Mouse (Mus musculus): ENCODE data around the gene Gm28308. TPM values are rescaled to one million over a fixed set of nuclear protein-coding genes. Genes with fewer than 3 reads are reported as not detected.

Gene Gm28308
- polyA plus RNA-seq, 1 experiment from 2014 or later = not detected

DNA sequence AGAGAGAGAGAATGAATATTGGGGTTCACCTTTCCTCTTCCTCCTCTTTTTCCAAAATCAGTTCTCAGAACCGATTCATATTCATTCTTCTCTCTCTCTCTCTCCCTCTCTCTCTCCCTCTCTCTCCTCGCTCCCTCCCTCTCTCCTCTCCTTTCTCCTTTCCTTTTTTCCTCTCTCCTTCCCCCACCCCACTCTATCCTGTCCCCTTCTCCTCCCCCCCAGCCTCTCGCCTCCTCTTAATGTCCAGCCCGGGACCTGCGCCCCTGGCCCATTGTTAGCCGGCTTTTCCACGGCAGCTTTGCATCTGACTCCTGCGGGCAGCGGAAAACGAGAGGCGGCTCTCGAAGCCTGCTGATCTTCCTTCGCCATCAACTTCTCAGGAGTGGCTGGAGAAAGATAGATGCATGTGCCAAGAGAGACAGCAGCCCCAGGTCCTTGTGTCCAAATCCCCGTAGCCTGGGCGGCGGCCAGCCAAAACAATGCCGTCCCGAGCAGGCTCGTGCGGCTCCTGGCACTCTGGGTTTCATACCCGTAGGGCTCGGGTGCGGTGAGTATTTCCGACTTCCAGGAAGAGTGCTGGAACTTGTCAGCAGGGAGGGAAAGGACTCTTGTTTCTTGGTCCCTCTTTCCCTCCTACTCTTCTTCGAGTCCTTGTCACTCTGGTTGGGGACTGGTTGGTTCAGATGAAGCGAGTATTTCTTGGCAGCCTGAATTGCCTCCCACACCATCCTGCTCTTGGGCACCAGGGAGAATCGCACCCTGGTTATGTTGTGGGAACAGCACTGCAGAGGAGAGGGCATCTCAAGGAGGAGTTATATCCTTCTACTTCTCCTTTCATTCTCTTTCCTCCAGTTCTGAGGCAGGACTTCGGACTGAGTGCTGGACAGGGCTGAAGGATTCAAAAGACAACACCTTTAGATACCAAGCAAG lies 47.4 kb downstream of the Gm28308 start:
- H3K4me2 ChIP-seq = peak overlapping the region; percentile 90

DNA sequence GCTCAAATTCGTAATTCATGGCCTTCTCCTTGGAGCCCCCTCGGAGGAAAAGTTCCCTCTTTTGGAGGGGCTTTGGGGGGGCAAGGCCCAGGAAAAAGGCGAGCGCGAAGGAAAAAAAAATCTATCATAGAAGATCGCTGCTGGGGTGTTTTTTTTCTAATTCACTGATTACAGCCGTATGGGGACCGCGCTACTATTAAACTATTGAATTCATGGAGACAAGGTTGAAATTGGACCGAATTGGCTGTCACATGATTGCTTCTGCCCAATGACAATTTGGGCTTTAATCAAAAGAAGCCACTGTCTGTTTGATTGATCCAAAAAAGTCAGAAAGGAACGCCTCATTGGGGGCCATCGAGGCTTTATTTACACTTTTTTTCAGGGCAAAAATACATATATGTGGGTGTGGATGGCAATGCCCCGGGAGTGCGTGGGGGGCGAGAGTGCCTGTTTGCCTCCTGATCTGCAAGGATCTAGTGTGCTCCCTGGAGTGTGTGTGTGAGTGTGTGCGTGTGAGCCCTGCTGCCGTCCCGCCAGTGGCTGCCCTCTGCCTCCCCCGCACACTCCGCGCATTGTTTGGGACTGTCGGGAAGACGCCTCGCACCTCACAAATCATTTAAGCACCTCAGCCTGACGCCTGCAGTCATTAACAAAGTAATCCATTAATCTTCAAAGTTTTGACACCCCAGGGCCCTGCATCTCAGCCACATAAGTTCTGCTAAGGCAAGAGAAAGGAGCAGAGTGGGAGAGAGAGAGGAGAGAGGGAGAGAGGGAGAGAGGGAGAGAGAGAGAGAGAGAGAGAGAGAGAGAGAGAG lies 48.3 kb downstream of the Gm28308 start, which contains the start of gene Hoxa2:
Gene Hoxa2, minus strand, starts transcription at position 206 of the 815 bp plus-strand sequence.
- Histone ChIP-seq H3K4me1 (peaks cover 13% of the 10 kb centered on the region), H3K9ac (peak within 1 kb of the TSS; percentile 64), H3K27me3 (peaks cover 62% of the 10 kb centered on the region), H3K27ac (peak within 1 kb of the TSS; percentile 98), H3K9me3 (no peaks in the 10 kb centered on the region), H3K36me3 (no peaks in the 10 kb centered on the region), H3K4me2 (peak within 1 kb of the TSS; percentile 90), H3K4me3 (peak within 1 kb of the TSS; percentile 52)
- 1% methylated on average over 25 of the region's 25 CpGs for WGBS
- peak; percentile 50; the same call in 1 of the 2 replicates for ATAC-seq (ENCODE audit: borderline replicate concordance, extremely low read depth, low FRiP score, low TSS enrichment)

More for the DNA sequence above, 47.4 kb downstream of the Gm28308 start:
- H3K9ac ChIP-seq = peak overlapping the region; percentile 62
- H3K9me3 ChIP-seq = no peaks in the 10 kb centered on the region
- peaks cover 63% of the 10 kb centered on the region for H3K27me3 ChIP-seq
- 4% methylated on average over 28 of the region's 28 CpGs for WGBS
- H3K27ac ChIP-seq = peak overlapping the region; percentile 98
- peak overlapping the region; percentile 52 for H3K4me3 ChIP-seq
- no peaks in the 10 kb centered on the region for H3K36me3 ChIP-seq
- peaks cover 22% of the 10 kb centered on the region for H3K4me1 ChIP-seq
- no peak for ATAC-seq (ENCODE audit: borderline replicate concordance, extremely low read depth, low FRiP score, low TSS enrichment)

DNA sequence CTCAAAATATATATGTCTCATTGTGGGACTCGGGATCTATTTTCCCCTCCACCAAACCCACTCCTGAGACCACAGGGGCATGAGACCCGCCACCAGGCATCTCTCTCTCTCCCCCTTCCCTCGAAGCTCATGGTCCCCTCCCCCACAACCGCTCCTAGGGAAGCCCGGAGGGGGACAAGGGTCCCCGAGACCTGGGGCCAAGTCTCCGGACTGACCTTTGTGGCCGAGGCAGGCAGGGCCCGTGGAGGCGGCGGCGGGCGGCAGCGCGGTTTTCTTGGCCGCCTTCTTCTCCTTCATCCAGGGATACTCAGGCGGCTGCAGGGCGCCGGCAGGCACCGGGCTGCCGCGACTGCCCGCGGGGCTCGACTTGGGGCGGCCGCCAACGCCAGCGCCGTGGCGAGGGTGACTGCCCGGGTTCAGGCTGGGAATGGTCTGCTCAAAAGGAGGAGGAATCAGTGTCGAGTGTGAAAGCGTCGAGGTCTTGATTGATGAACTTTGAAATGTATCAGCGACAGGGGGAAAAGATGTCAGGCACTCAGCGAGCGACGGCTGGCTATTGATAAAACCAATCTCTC lies 49.0 kb downstream of the Gm28308 start:
- ATAC-seq (ENCODE audit: borderline replicate concordance, extremely low read depth, low FRiP score, low TSS enrichment) = peak; percentile 31; the same call in 1 of the 2 replicates

DNA sequence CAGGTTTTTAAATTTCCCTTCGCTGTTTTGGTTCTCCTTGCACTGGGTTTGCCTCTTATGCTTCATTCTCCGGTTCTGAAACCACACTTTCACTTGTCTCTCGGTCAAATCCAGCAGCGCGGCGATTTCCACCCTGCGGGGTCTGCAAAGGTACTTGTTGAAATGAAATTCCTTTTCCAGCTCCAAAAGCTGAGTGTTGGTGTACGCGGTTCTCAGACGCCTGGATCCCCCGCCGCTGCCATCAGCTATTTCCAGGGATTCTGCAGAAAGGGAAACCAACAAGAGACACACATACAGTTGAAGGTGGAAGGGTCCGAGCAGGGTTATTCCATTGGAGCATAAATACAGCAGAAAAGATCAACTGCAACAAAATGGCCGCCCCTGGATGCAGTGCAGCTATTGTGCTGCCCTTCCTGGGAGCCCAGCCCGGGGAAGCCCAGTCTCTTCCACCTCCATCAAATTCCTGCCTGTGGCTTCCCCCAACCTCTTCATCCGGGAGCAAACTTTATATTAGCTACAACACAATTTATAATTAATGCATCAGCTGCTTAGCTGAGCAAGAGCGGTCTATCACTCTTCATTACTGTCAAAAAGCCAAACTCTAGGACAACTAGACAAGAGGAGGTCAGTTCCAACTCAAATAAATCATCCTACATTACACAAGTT lies 49.6 kb downstream of the Gm28308 start:
- peak; percentile 21; the same call in 1 of the 2 replicates for ATAC-seq (ENCODE audit: borderline replicate concordance, extremely low read depth, low FRiP score, low TSS enrichment)

More for the DNA sequence above, 49.0 kb downstream of the Gm28308 start:
- Histone ChIP-seq H3K27me3 (peaks cover 63% of the 10 kb centered on the region; the same call in 1 of the 2 replicates), H3K9me3 (no peaks in the 10 kb centered on the region), H3K4me1 (peaks cover 13% of the 10 kb centered on the region; the same call in 1 of the 2 replicates), H3K9ac (peak overlapping the region; percentile 64), H3K27ac (peak overlapping the region; percentile 98), H3K4me2 (peak overlapping the region; percentile 90), H3K36me3 (no peaks in the 10 kb centered on the region), H3K4me3 (peak overlapping the region; percentile 52)
- WGBS = under 1% methylated on average over 38 of the region's 39 CpGs

DNA sequence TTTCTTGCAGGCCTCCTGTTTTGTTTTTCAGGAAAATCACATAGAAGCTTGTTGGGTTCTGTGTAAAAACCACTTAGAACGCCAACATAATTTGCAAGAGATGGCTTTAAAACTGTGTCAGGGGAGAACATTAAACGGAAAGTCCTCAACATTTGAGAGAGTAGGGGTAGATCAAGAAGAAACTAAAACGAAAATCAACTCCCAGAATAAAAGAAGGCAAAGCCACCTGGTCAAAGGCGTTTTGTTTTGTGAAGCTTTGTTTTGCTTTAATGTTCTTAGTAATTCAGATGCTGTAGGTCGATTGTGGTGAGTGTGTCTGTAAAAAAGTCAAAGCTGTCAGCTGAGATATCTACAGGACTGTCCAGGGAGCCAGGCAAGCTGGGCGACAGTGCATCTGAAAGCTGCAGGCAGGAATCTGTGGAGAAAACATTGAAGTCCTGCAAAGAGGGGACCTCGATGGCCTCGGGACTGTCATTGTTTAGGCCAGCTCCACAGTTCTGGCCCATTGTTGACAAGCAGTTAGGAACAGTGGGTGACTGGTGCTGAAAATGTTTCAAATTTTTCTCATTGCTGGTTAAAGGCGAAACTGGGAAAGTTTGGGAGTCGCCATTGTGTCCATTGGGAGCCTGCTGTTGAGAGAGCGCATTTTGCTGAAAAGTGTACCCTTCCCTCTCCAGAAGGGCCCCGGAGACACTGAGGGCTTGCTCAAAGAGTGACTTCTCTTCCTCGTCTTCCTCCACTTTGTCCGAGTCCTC lies 50.4 kb downstream of the Gm28308 start:
- H3K36me3 ChIP-seq = no peaks in the 10 kb centered on the region
- H3K9ac ChIP-seq = peak overlapping the region; percentile 64
- H3K4me2 ChIP-seq = peak overlapping the region; percentile 90
- H3K4me3 ChIP-seq = peak overlapping the region; percentile 52
- H3K27me3 ChIP-seq = peaks cover 64% of the 10 kb centered on the region
- WGBS = 10% methylated on average over 14 of the region's 14 CpGs
- peaks cover 15% of the 10 kb centered on the region; the same call in 1 of the 2 replicates for H3K4me1 ChIP-seq
- H3K27ac ChIP-seq = peak overlapping the region; percentile 98
- H3K9me3 ChIP-seq = no peaks in the 10 kb centered on the region
- ATAC-seq (ENCODE audit: borderline replicate concordance, extremely low read depth, low FRiP score, low TSS enrichment) = no peak

More for the DNA sequence above, 49.6 kb downstream of the Gm28308 start:
- Histone ChIP-seq H3K4me3 (peak overlapping the region; percentile 52), H3K9ac (peak overlapping the region; percentile 64), H3K4me2 (peak overlapping the region; percentile 90), H3K36me3 (no peaks in the 10 kb centered on the region), H3K9me3 (no peaks in the 10 kb centered on the region), H3K27me3 (peaks cover 65% of the 10 kb centered on the region; the same call in 1 of the 2 replicates), H3K4me1 (peaks cover 13% of the 10 kb centered on the region; the same call in 1 of the 2 replicates), H3K27ac (peak overlapping the region; percentile 98)
- WGBS = under 1% methylated on average over 17 of the region's 17 CpGs

DNA sequence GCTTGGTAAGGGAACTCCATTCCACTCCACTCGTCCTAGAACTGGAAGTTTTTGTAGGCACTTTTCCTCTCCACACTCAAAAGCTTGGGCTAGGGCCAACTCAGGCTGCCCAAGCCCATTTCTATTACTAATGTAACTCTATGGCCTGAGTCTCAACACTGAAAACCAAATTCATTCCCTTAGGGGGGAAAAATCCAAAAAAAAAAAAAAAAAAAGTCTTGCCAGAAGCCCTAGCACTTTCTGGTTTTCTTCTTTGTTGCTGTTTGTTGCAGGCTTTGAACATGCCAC lies 51.1 kb downstream of the Gm28308 start:
- Histone ChIP-seq H3K4me3 (peak overlapping the region; percentile 12), H3K27ac (peak overlapping the region; percentile 61), H3K27me3 (peaks cover 68% of the 10 kb centered on the region), H3K9ac (peak overlapping the region; percentile 27; the same call in 1 of the 2 replicates), H3K36me3 (no peaks in the 10 kb centered on the region), H3K4me2 (peak overlapping the region; percentile 90), H3K4me1 (peaks cover 23% of the 10 kb centered on the region), H3K9me3 (no peaks in the 10 kb centered on the region)
- 11% methylated on average over 1 of the region's 1 CpGs for WGBS
- no peak for ATAC-seq (ENCODE audit: borderline replicate concordance, extremely low read depth, low FRiP score, low TSS enrichment)

DNA sequence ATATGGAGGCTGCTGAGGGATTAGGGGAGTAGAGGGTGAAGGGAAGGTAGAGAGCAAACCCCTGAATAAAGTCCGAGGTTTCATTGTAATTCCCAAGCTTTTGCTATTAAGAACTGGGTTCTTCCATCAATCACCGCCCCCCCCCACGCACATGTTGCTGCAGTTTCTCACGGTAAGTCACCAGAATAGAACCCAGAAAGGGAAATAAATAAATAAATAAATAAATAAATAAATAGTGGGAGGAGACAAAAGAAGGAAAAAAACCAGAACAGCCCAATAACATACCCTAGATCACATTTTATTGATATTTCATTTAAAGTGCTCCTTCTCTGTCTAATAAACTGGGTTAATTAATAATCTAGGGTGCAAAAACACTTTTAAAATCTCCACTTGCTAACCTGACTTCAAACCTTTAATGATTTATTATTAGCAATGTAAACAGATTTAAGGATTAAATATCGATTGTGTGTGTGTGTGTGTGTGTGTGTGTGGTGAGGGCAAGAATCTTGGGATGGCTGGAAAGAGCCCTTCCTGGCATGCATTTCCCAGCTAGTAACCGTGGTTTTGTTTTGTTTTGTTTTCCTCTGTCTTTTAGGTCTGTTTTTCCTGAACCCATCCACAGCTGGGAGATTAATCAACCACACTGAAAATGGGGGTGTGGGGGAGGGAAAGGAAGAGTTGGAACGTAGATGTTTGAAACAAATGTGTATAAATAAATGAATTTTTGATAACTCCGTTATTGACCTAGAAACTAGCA lies 51.6 kb downstream of the Gm28308 start:
- 14% methylated on average over 8 of the region's 8 CpGs for WGBS
- H3K27ac ChIP-seq = peak overlapping the region; percentile 95
- peaks cover 28% of the 10 kb centered on the region for H3K4me1 ChIP-seq
- peaks cover 69% of the 10 kb centered on the region for H3K27me3 ChIP-seq
- H3K9ac ChIP-seq = peak overlapping the region; percentile 27; the same call in 1 of the 2 replicates
- H3K9me3 ChIP-seq = no peaks in the 10 kb centered on the region
- ATAC-seq (ENCODE audit: borderline replicate concordance, extremely low read depth, low FRiP score, low TSS enrichment) = no peak
- peak overlapping the region; percentile 72 for H3K4me3 ChIP-seq
- peak overlapping the region; percentile 90 for H3K4me2 ChIP-seq
- no peaks in the 10 kb centered on the region for H3K36me3 ChIP-seq

DNA sequence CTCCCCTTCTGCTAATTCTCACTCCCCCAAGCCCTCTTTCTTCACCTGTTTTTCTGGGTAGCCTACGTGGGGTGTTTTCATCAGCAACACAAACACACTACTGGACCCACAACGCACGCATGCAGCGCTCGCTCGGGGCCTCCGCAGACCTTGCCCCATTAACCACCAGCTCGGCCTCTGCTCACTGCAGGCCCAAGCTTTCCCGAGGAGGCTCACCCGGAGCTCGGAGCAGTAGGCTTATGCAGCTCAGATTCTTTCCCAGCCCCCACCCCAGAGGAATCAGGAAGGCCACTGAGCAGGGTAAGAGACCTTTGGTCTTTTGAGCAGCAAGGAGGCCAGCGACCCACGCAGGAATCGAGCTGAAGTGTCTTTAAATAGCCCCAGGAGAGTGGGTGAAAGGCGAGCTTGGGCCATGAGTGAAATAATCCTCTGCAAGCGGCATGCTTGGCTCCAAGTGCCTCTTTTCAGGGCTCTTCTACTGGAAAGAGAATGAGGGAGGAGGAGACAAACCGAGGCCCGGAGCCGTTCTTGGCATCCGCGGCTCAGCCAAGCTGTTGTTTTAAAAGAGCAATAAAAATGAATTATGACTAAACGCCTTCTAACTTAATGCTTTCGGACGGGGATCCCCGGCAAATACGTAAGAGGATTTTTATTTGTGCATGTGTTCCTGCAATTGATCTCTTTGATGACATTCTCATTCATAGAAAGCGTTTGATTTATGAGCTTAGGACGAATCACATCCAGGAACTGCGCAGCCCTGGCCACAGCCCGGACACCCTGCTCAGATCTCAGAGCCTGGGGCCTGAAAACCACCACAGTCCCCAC lies 52.4 kb downstream of the Gm28308 start:
- no peaks in the 10 kb centered on the region for H3K36me3 ChIP-seq
- peaks cover 73% of the 10 kb centered on the region for H3K27me3 ChIP-seq
- H3K4me3 ChIP-seq = peak overlapping the region; percentile 72
- 5% methylated on average over 30 of the region's 30 CpGs for WGBS
- H3K4me1 ChIP-seq = peaks cover 27% of the 10 kb centered on the region
- ATAC-seq (ENCODE audit: borderline replicate concordance, extremely low read depth, low FRiP score, low TSS enrichment) = no peak
- peak overlapping the region; percentile 95 for H3K27ac ChIP-seq
- H3K9ac ChIP-seq = peak overlapping the region; percentile 18
- peak overlapping the region; percentile 90 for H3K4me2 ChIP-seq
- H3K9me3 ChIP-seq = no peaks in the 10 kb centered on the region

DNA sequence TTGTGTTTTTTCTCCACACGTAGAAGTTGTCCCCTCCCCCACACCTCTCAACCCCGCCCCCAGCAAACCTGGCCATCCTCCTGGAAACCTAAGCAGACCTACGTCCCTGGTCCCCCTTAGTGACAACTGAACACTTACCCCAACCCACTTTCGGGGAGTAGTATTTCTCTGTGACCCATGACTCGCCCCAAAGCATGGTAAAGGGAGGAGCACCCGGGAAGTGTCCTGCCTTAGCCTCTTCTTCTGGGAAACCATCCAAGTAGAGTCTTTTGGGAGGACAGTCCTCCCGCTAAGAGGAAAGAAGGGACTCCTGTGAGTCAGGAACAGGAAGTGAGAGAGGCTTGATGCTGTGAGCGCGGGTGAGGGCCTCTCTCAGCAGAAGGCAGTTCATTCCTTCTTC lies 53.2 kb downstream of the Gm28308 start:
- H3K9me3 ChIP-seq = no peaks in the 10 kb centered on the region
- H3K9ac ChIP-seq = peak overlapping the region; percentile 65
- peak overlapping the region; percentile 90 for H3K4me2 ChIP-seq
- no peaks in the 10 kb centered on the region for H3K36me3 ChIP-seq
- no peak for ATAC-seq (ENCODE audit: borderline replicate concordance, extremely low read depth, low FRiP score, low TSS enrichment)
- 3% methylated on average over 9 of the region's 9 CpGs for WGBS
- H3K4me3 ChIP-seq = peak overlapping the region; percentile 72
- H3K27ac ChIP-seq = peak overlapping the region; percentile 95
- peaks cover 26% of the 10 kb centered on the region for H3K4me1 ChIP-seq
- peaks cover 77% of the 10 kb centered on the region for H3K27me3 ChIP-seq
